ENCODE assay signal across 8 mouse cellular contexts in genomic region chr2:154791661-154792642, GRCm38 (mm10). TPM values are rescaled to one million over a fixed set of nuclear protein-coding genes. Genes with fewer than 3 reads are reported as not detected.
DNase-seq lines count a peak whose midpoint lies in the region; ATAC-seq lines count a peak whose summit lies in the region.

No protein-coding gene starts in this region.

- ATAC-seq in hindbrain, embryonic 13.5 days (ENCODE audit: low FRiP score): peak; percentile 21

- peak overlapping the region; percentile 94 for H3K9ac ChIP-seq in hindbrain, embryonic 13.5 days

- H3K9me3 ChIP-seq in hindbrain, embryonic 13.5 days: no peaks in the 10 kb centered on the region

- H3K27ac ChIP-seq in hindbrain, embryonic 13.5 days: peak overlapping the region; percentile 99

- WGBS in hindbrain, embryonic 13.5 days: under 1% methylated on average over 57 of the region's 67 CpGs

- peaks cover 41% of the 10 kb centered on the region for H3K4me1 ChIP-seq in hindbrain, embryonic 13.5 days (replicated peaks)

- DNase-seq in Muller cell, postnatal 12 days (ENCODE audit: inconsistent ontology term): peak; percentile 89
- peak; percentile 76 to 80 for DNase-seq in cerebellum, postnatal 10 days
- DNase-seq in frontal cortex, postnatal 14 days (ENCODE audit: low spot score in 2 of 2): peak; percentile 40 to 51
- peak; percentile 62 to 66 for DNase-seq in layer of hippocampus, postnatal 36 days
- peak; percentile 87 to 91 for DNase-seq in lung, postnatal 4 days
- peak; percentile 59 for DNase-seq in right cerebral cortex, adult 18-20 months
- peak; percentile 77 for DNase-seq in urinary bladder, adult 2 months (ENCODE audit: low spot score)

- no peaks in the 10 kb centered on the region for H3K27me3 ChIP-seq in hindbrain, embryonic 13.5 days

- peak overlapping the region; percentile 97 for H3K4me3 ChIP-seq in hindbrain, embryonic 13.5 days

- H3K4me2 ChIP-seq in hindbrain, embryonic 13.5 days: peak overlapping the region; percentile 88

- no peaks in the 10 kb centered on the region for H3K36me3 ChIP-seq in hindbrain, embryonic 13.5 days

RNA-seq across cellular contexts. Expression of gene a, which starts 0.8 kb away (rescaled TPM):
- 1.4 TPM in 2 replicates for polyA plus RNA-seq in hindbrain, embryonic 13.5 days (2015; fragmentation: Nextera tagmentation; extraction: Ambion mirVana)
- total RNA-seq in layer of hippocampus, postnatal 36 days (2021): not detected
- not detected in 2 replicates for polyA plus RNA-seq in urinary bladder, adult 2 months (2012; rRNA removed)

RNA-seq across cellular contexts. Expression of gene Raly, which starts 1.1 kb away (rescaled TPM):
- 25.3 and 27.5 TPM in 2 replicates for polyA plus RNA-seq in hindbrain, embryonic 13.5 days (2015; fragmentation: Nextera tagmentation; extraction: Ambion mirVana)
- total RNA-seq in layer of hippocampus, postnatal 36 days (2021): 10 to 100 TPM; 66.5 to 67.0 TPM
- polyA plus RNA-seq in urinary bladder, adult 2 months (2012; rRNA removed): 196 and 218 TPM in 2 replicates

RNA-seq across cellular contexts. Expression of gene Gm14214, which starts 22.1 kb away (rescaled TPM):
- polyA plus RNA-seq in hindbrain, embryonic 13.5 days (2015; fragmentation: Nextera tagmentation; extraction: Ambion mirVana): not detected in 2 replicates
- total RNA-seq in layer of hippocampus, postnatal 36 days (2021): not detected
- polyA plus RNA-seq in urinary bladder, adult 2 months (2012; rRNA removed): not detected in 2 replicates

Comparison
In these comparisons a context has a peak if more than half of its experiments do, and no peak if none do; other contexts are left out.
1. Peak in every context shown above with its lines: DNase-seq, ATAC-seq, H3K4me3 ChIP-seq and H3K27ac ChIP-seq.